15 mouse cellular contexts compared by ENCODE assay signal in the genomic region with DNA sequence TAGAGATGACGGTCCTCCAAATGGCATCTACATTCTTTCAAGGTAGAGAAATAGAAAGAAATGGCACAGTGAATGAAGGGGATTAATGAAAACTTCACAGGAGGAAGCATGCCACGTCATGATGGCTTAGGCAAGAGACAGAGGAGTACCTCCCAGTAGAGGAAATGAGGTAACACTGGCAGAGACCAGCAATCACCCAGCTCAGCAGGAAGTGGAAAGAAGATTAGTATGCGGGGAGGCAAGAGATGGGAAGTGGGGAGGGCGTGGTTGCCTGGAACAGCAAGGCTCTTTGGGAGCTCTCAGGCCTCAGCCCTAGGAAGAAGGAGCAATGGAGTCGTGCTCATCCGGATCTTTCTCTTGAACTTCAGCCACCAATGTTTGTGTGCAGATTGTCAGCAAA. TPM values are rescaled to one million over a fixed set of nuclear protein-coding genes. Genes with fewer than 3 reads are reported as not detected.
DNase-seq lines count a peak whose midpoint lies in the region; ATAC-seq and TF ChIP-seq lines count a peak whose summit lies in the region.
"Had no signal": no experiment of that assay in that cellular context is flagged by ENCODE, and none has a peak within 500 bp of the region (broad histone marks: within the 10 kb centered on the region; RNA-seq: fewer than 3 reads in every experiment).

No protein-coding gene starts in this region.

- no peak overlapping the region for H3K27ac ChIP-seq in kidney, adult 2 months (ENCODE audit: insufficient read depth, low read depth, low read length)
- H3K27ac ChIP-seq in kidney, embryonic 16.5 days (ENCODE audit: low read length): no peak overlapping the region
- H3K27ac ChIP-seq in bone marrow macrophage, adult 2 months (ENCODE audit: insufficient read depth, low read depth, low read length): peak overlapping the region; percentile 44
- peak overlapping the region; percentile 32 for H3K27ac ChIP-seq in macrophage
- H3K27ac ChIP-seq in intestine, embryonic 16.5 days (ENCODE audit: low read length): no peak overlapping the region
- H3K27ac ChIP-seq: embryonic facial prominence, embryonic 13.5 days; neural tube, embryonic 15.5 days had no signal

- H3K36me3 ChIP-seq in kidney, adult 2 months (ENCODE audit: control insufficient read depth, insufficient read depth, low read length): no peaks in the 10 kb centered on the region
- H3K36me3 ChIP-seq in kidney, embryonic 16.5 days (ENCODE audit: insufficient read depth, low read length): no peaks in the 10 kb centered on the region
- no peaks in the 10 kb centered on the region for H3K36me3 ChIP-seq in macrophage (ENCODE audit: inconsistent target)
- H3K36me3 ChIP-seq in intestine, embryonic 16.5 days (ENCODE audit: control insufficient read depth, insufficient read depth, low read length): no peaks in the 10 kb centered on the region
- H3K36me3 ChIP-seq: embryonic facial prominence, embryonic 13.5 days; neural tube, embryonic 15.5 days had no signal

- no peak for TF ChIP-seq CTCF in kidney, adult 2 months (conservative IDR thresholded peaks at IDR 0.05; ENCODE audit: insufficient read depth, insufficient read length, low read depth, low read length)
- no peak for TF ChIP-seq CTCF in bone marrow macrophage, adult 2 months (IDR thresholded peaks at IDR 0.05; ENCODE audit: low read depth, low read length)

- no peaks in the 10 kb centered on the region for H3K9me3 ChIP-seq in kidney, embryonic 16.5 days (ENCODE audit: low read length)
- H3K9me3 ChIP-seq in intestine, embryonic 16.5 days (ENCODE audit: control insufficient read depth, low read length): no peaks in the 10 kb centered on the region
- H3K9me3 ChIP-seq: embryonic facial prominence, embryonic 13.5 days; neural tube, embryonic 15.5 days had no signal

- no peak overlapping the region for H3K9ac ChIP-seq in kidney, embryonic 16.5 days (replicated peaks; ENCODE audit: low read length)
- no peak overlapping the region for H3K9ac ChIP-seq in intestine, embryonic 16.5 days (ENCODE audit: low read depth, low read length)
- H3K9ac ChIP-seq: embryonic facial prominence, embryonic 13.5 days; neural tube, embryonic 15.5 days had no signal

- no peaks in the 10 kb centered on the region for H3K79me2 ChIP-seq in macrophage (ENCODE audit: inconsistent target)

- peak; percentile 10 for DNase-seq in kidney, adult 2 months
- peak; percentile 61 for DNase-seq in thymus, postnatal 25 days
- DNase-seq in urinary bladder, postnatal 25 days (ENCODE audit: low spot score): no peak
- no peak for DNase-seq in gastrocnemius, postnatal 4 days (ENCODE audit: low spot score in 2 of 2)
- DNase-seq: kidney, adult 11 months had no signal

- 65% methylated on average over 6 of the region's 6 CpGs for WGBS in kidney, adult 2 months
- WGBS in kidney, embryonic 16.5 days: 64% methylated on average over 6 of the region's 6 CpGs
- WGBS in macrophage (ENCODE audit: missing documents): 27% methylated on average over 6 of the region's 6 CpGs
- 58% methylated on average over 6 of the region's 6 CpGs for WGBS in intestine, embryonic 16.5 days

- no peak overlapping the region for H3K4me3 ChIP-seq in kidney, adult 2 months (ENCODE audit: insufficient read depth, low read depth, low read length)
- H3K4me3 ChIP-seq in kidney, embryonic 16.5 days (ENCODE audit: low read length): no peak overlapping the region
- H3K4me3 ChIP-seq in bone marrow macrophage, adult 2 months (ENCODE audit: insufficient read depth, low read length): no peak overlapping the region
- H3K4me3 ChIP-seq in macrophage (ENCODE audit: inconsistent target): no peak overlapping the region
- H3K4me3 ChIP-seq in intestine, embryonic 16.5 days (ENCODE audit: low read length): no peak overlapping the region
- H3K4me3 ChIP-seq: embryonic facial prominence, embryonic 13.5 days; neural tube, embryonic 15.5 days had no signal

- no peaks in the 10 kb centered on the region for H3K4me1 ChIP-seq in kidney, adult 2 months (ENCODE audit: control insufficient read depth, insufficient read depth, low read length)
- no peaks in the 10 kb centered on the region for H3K4me1 ChIP-seq in kidney, embryonic 16.5 days (ENCODE audit: insufficient read depth, low read length)
- peaks cover 28% of the 10 kb centered on the region for H3K4me1 ChIP-seq in bone marrow macrophage, adult 2 months (ENCODE audit: control insufficient read depth, insufficient read depth, low read length)
- H3K4me1 ChIP-seq in intestine, embryonic 16.5 days (ENCODE audit: control insufficient read depth, insufficient read depth, low read length): no peaks in the 10 kb centered on the region
- H3K4me1 ChIP-seq: embryonic facial prominence, embryonic 13.5 days; neural tube, embryonic 15.5 days had no signal

- ATAC-seq in kidney, embryonic 16.5 days (ENCODE audit: low FRiP score, low TSS enrichment): no peak
- no peak for ATAC-seq in intestine, embryonic 16.5 days

- H3K4me2 ChIP-seq in kidney, embryonic 16.5 days (replicated peaks; ENCODE audit: low read depth, low read length): no peak overlapping the region
- no peak overlapping the region for H3K4me2 ChIP-seq in intestine, embryonic 16.5 days (ENCODE audit: low read depth, low read length)
- H3K4me2 ChIP-seq: embryonic facial prominence, embryonic 13.5 days; neural tube, embryonic 15.5 days had no signal

- TF ChIP-seq POLR2A in kidney, adult 2 months (IDR thresholded peaks at IDR 0.05; ENCODE audit: low read depth, low read length): no peak
- no peak for TF ChIP-seq POLR2A in bone marrow macrophage, adult 2 months (IDR thresholded peaks at IDR 0.05; ENCODE audit: borderline replicate concordance, low read depth, low read length)

- no peaks in the 10 kb centered on the region for H3K27me3 ChIP-seq in kidney, adult 2 months (replicated peaks; ENCODE audit: control insufficient read depth, insufficient read depth, low read length)
- H3K27me3 ChIP-seq in kidney, embryonic 16.5 days (ENCODE audit: insufficient read depth, low read length): no peaks in the 10 kb centered on the region
- no peaks in the 10 kb centered on the region for H3K27me3 ChIP-seq in intestine, embryonic 16.5 days (replicated peaks; ENCODE audit: control insufficient read depth, insufficient read depth, low read length)
- H3K27me3 ChIP-seq: embryonic facial prominence, embryonic 13.5 days; neural tube, embryonic 15.5 days had no signal

RNA-seq across cellular contexts. Expression of gene 4930512M02Rik, which starts 53.9 kb away (rescaled TPM):
- polyA plus RNA-seq in kidney, adult 2 months (2012; rRNA removed): not detected in 2 replicates
- polyA plus RNA-seq in kidney, embryonic 16.5 days (2015; fragmentation: Nextera tagmentation; extraction: Ambion mirVana): not detected in 2 replicates
- not detected in 2 replicates for polyA plus RNA-seq in bone marrow macrophage, adult 2 months (2012; ENCODE audit: insufficient read depth, insufficient read length, missing spikeins)
- total RNA-seq in macrophage (2018; cell fraction: chromatin; rRNA removed): not detected
- total RNA-seq in macrophage (2018; cell fraction: cytosol; rRNA removed): not detected
- not detected for total RNA-seq in macrophage (2018; cell fraction: nucleus; rRNA removed)
- not detected in 3 replicates for polyA plus RNA-seq in macrophage (2018)
- not detected in 2 replicates for polyA plus RNA-seq in intestine, embryonic 16.5 days (2015; fragmentation: Nextera tagmentation; extraction: Ambion mirVana)
- total RNA-seq in gastrocnemius, postnatal 4 days (2021): not detected
- total RNA-seq: layer of hippocampus, postnatal 10 days had no signal
- polyA plus RNA-seq: C2C12; embryonic facial prominence, embryonic 13.5 days; heart, embryonic 14.5 days; limb, embryonic 11.5 days; neural tube, embryonic 15.5 days had no signal

Comparison
In these comparisons a context has a peak if more than half of its experiments do, and no peak if none do; other contexts are left out.
1. DNase-seq: peak in kidney, adult 2 months (single experiment) and thymus, postnatal 25 days (single experiment); none in urinary bladder, postnatal 25 days (single experiment) and gastrocnemius, postnatal 4 days (0 of 2).
2. H3K27ac ChIP-seq: peak in bone marrow macrophage, adult 2 months (single experiment) and macrophage (single experiment); none in kidney, adult 2 months (single experiment), kidney, embryonic 16.5 days (single experiment) and intestine, embryonic 16.5 days (single experiment).